Mouse (Mus musculus): ENCODE results near the gene Tspan14.

The Tspan14 gene

GRCm38 (mm10) chr14:40885225-40885624, 81.4 kb downstream of the Tspan14 start:
- DNase-seq (ENCODE audit: low spot score in 2 of 2): no peak

GRCm38 (mm10) chr14:40874565-40874964, 92.0 kb downstream of the Tspan14 start:
- no peak for DNase-seq (ENCODE audit: low spot score in 2 of 2)

GRCm38 (mm10) chr14:40873961-40874360, 92.6 kb downstream of the Tspan14 start:
- no peak for DNase-seq (ENCODE audit: low spot score in 2 of 2)

- no peak for DNase-seq (ENCODE audit: low spot score in 2 of 2)
Measured at GRCm38 (mm10) chr14:40870598-40870997, 96.0 kb downstream of the Tspan14 start.

DNA sequence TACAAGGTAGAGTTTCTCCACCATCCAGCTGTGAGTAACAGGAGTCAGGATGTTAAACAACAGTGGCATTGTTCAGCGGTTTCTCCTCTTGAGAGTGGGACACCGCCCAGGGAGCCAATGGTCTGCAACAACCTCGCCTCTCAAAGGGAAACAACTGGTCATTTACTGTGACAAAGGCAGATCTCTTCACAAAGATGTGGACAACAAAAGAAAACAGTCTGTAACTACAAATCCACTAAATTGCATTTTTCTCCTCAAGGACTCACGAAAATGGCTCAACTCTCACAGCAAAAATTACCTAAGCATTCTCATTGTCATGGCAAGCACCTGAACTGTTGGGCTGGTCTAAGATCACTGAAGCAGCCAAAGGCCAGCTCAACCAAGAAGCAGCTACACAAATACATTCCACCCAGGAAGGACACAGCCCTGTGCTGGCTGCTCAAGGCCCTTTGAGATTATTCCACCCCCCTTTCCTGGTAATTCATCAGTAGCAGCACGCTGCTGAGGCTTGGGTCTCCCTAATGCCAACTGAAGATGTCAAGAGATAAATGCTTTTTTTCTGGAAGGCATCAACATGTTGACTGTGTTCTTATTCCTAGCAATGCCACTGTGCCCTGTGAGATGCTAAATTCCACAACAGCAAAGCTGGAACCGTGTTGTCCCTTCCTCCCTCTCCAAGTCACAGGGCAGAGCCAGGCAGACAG, 101.6 kb downstream of the Tspan14 start:
- DNase-seq (ENCODE audit: low spot score in 2 of 2): no peak

DNA sequence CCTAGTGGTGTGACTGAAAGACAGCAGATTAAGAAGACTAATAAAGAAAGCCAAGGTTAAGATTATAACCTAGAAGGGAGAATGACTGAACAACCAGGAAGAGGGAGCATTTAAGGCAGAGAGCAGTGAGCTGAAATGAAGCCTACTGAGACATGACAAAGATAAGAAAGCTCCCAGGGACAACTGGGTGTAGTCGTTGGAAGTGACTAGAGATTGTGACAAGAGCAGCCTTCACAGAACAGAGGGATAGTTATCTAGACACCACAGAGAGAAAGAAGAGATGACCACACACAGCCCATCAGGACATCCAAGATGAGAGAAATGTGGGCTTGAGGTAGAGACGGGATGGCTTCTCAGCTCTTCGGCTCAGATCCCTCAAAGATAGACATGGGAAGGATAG, 102.9 kb downstream of the Tspan14 start:
- no peak for DNase-seq (ENCODE audit: low spot score in 2 of 2)

GRCm38 (mm10) chr14:40863022-40863421, 103.6 kb downstream of the Tspan14 start:
- DNase-seq (ENCODE audit: low spot score in 2 of 2): no peak

All from right cerebral cortex, postnatal 10 days (tissue).